Mouse (Mus musculus) lung, adult 2 months (tissue): ENCODE results near the gene Acap1.

ENCODE experiments used
- CTCF ChIP-seq: fragments of 200-500 bp; IDR thresholded peaks from 2 replicates; pipeline ENCODE4 v1.5.1; 2011; ENCODE audit warnings: mild to moderate bottlenecking, low read length, control low read depth; ENCODE audit not compliant: insufficient read depth
- POLR2A ChIP-seq: fragments of 200-500 bp; IDR thresholded peaks from 2 replicates; pipeline ENCODE4 v1.6.1; 2011; ENCODE audit warnings: low read depth, mild to moderate bottlenecking, control low read depth, low read length, borderline replicate concordance; ENCODE audit errors: extremely low read depth

DNA sequence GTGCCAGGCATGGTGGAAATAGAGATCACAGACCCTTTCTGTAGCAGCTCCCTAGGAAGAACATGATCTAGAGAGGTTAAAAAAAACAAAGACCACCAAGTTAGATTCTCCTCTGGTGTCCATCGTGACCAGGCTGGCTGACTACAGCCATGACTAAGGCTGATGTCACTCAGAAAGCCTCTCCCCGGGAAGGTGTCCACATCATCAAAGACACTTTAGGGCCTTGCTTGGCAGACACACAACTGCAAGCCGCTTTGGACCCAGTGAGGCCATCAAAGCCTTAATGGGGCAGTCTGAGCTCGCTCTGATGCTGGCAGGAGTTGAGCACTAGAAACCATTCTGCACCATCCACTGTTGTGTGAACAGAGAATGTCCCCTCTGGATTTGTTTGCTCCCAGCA, 22.9 kb downstream of the Acap1 start:
- TF ChIP-seq POLR2A (no peak), CTCF (no peak)
